In the genomic region with DNA sequence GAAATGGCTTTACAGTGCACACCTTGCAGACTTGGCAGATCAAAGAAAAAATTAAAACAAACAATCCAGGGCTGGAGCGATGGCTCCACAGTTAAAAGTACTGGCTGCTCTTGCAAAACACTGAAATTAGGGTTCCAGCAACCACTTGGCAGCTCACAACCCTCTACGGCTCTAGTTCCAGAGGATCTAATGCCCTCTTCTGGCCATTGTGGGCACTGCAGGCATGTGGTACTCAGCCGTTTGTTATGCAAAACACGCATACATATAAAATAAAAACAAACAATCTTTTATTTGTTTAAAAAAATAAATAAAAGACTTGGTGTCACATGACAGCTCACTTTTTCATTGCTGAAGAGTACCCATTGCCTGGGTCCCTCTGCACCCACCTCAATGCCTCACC, we compare ENCODE assay signal across 8 mouse cellular contexts. TPM values are rescaled to one million over a fixed set of nuclear protein-coding genes. Genes with fewer than 3 reads are reported as not detected.
DNase-seq lines count a peak whose midpoint lies in the region; ATAC-seq lines count a peak whose summit lies in the region.

No protein-coding gene starts in this region.

- no peaks in the 10 kb centered on the region for H3K9me3 ChIP-seq in forebrain, embryonic 10.5 days
- no peaks in the 10 kb centered on the region for H3K9me3 ChIP-seq in forebrain, embryonic 12.5 days

- ATAC-seq in forebrain, embryonic 12.5 days (ENCODE audit: low FRiP score): no peak

- H3K27ac ChIP-seq in forebrain, embryonic 10.5 days: no peak overlapping the region
- no peak overlapping the region for H3K27ac ChIP-seq in forebrain, embryonic 12.5 days

- peaks cover 4% of the 10 kb centered on the region; the same call in 1 of the 2 replicates for H3K4me1 ChIP-seq in forebrain, embryonic 10.5 days
- H3K4me1 ChIP-seq in forebrain, embryonic 12.5 days: peaks cover 4% of the 10 kb centered on the region

- intact Hi-C loops in heart, postnatal 14 days (cut with DNase I): loop anchor here (2.0 to 5.0 kb wide), 3 partner anchors 50 to 120 kb away; a partner anchor contains a TSS

- no peak overlapping the region for H3K4me2 ChIP-seq in forebrain, embryonic 12.5 days

- H3K9ac ChIP-seq in forebrain, embryonic 12.5 days: no peak overlapping the region

- 22% methylated on average over 4 of the region's 4 CpGs for WGBS in forebrain, embryonic 10.5 days
- 21% methylated on average over 4 of the region's 4 CpGs for WGBS in forebrain, embryonic 12.5 days

- peak; percentile 75 for DNase-seq in forebrain, embryonic 10.5 days (ENCODE audit: extremely low spot score, low spot score)
- DNase-seq in T-cell, adult 2 months (ENCODE audit: low spot score): peak; percentile 61
- peak; percentile 88 to 93 for DNase-seq in cerebellum, postnatal 36 days
- DNase-seq in heart, postnatal 14 days: peak; percentile 74 to 85
- peak; percentile 60 to 93 for DNase-seq in layer of hippocampus, postnatal 25 days (ENCODE audit: extremely low spot score in 1 of 2, low spot score in 1 of 2)
- DNase-seq in lung, postnatal 4 days: peak; percentile 54 to 75
- peak; percentile 56 to 71 for DNase-seq in spleen, postnatal 14 days (ENCODE audit: low spot score in 2 of 2)

- H3K27me3 ChIP-seq in forebrain, embryonic 10.5 days (ENCODE audit: poor library complexity, severe bottlenecking): no peaks in the 10 kb centered on the region
- peaks cover 21% of the 10 kb centered on the region; the same call in 1 of the 2 replicates for H3K27me3 ChIP-seq in forebrain, embryonic 12.5 days

- no peaks in the 10 kb centered on the region for H3K36me3 ChIP-seq in forebrain, embryonic 10.5 days (replicated peaks)
- H3K36me3 ChIP-seq in forebrain, embryonic 12.5 days (replicated peaks): no peaks in the 10 kb centered on the region

- no peak overlapping the region for H3K4me3 ChIP-seq in forebrain, embryonic 10.5 days
- no peak overlapping the region for H3K4me3 ChIP-seq in forebrain, embryonic 12.5 days (replicated peaks)

RNA-seq across cellular contexts. Expression of a gene that starts 0.7 kb away (rescaled TPM):
- not detected in 2 replicates for polyA plus RNA-seq in forebrain, embryonic 10.5 days (2016; fragmentation: Nextera tagmentation; extraction: Ambion mirVana)
- polyA plus RNA-seq in forebrain, embryonic 12.5 days (2016; fragmentation: Nextera tagmentation; extraction: Ambion mirVana): not detected in 2 replicates
- total RNA-seq in heart, postnatal 14 days (2021): not detected
- total RNA-seq in layer of hippocampus, postnatal 25 days (2021): not detected

RNA-seq across cellular contexts. Expression of a gene that starts 34.6 kb away (rescaled TPM):
- 0.07 TPM in 1 of 2 replicates, not detected in the other for polyA plus RNA-seq in forebrain, embryonic 10.5 days (2016; fragmentation: Nextera tagmentation; extraction: Ambion mirVana)
- 0.09 and 0.35 TPM in 2 replicates for polyA plus RNA-seq in forebrain, embryonic 12.5 days (2016; fragmentation: Nextera tagmentation; extraction: Ambion mirVana)
- not detected for total RNA-seq in heart, postnatal 14 days (2021)
- 1 to 10 TPM; 1.8 to 2.2 TPM for total RNA-seq in layer of hippocampus, postnatal 25 days (2021)

RNA-seq across cellular contexts. Expression of a gene that starts 35.3 kb away (rescaled TPM):
- 0.29 and 0.52 TPM in 2 replicates for polyA plus RNA-seq in forebrain, embryonic 10.5 days (2016; fragmentation: Nextera tagmentation; extraction: Ambion mirVana)
- 1.1 and 1.6 TPM in 2 replicates for polyA plus RNA-seq in forebrain, embryonic 12.5 days (2016; fragmentation: Nextera tagmentation; extraction: Ambion mirVana)
- not detected for total RNA-seq in heart, postnatal 14 days (2021)
- total RNA-seq in layer of hippocampus, postnatal 25 days (2021): 10 to 100 TPM; 15.3 to 16.4 TPM

RNA-seq across cellular contexts. Expression of a gene that starts 42.1 kb away (rescaled TPM):
- 29.7 and 31.9 TPM in 2 replicates for polyA plus RNA-seq in forebrain, embryonic 10.5 days (2016; fragmentation: Nextera tagmentation; extraction: Ambion mirVana)
- polyA plus RNA-seq in forebrain, embryonic 12.5 days (2016; fragmentation: Nextera tagmentation; extraction: Ambion mirVana): 89.4 and 98.9 TPM in 2 replicates
- 1 to 10 TPM; 2.7 to 3.2 TPM for total RNA-seq in heart, postnatal 14 days (2021)
- total RNA-seq in layer of hippocampus, postnatal 25 days (2021): 100 to 1,000 TPM; 103 to 132 TPM

RNA-seq across cellular contexts. Expression of a gene that starts 47.4 kb away (rescaled TPM):
- 25.4 and 33.7 TPM in 2 replicates for polyA plus RNA-seq in forebrain, embryonic 10.5 days (2016; fragmentation: Nextera tagmentation; extraction: Ambion mirVana)
- polyA plus RNA-seq in forebrain, embryonic 12.5 days (2016; fragmentation: Nextera tagmentation; extraction: Ambion mirVana): 214 and 237 TPM in 2 replicates
- total RNA-seq in heart, postnatal 14 days (2021): 1 to 10 TPM; 4.0 to 4.4 TPM
- total RNA-seq in layer of hippocampus, postnatal 25 days (2021): 1,000 to 10,000 TPM; 1,227 to 1,377 TPM

Comparison
In these comparisons a context has a peak if more than half of its experiments do, and no peak if none do; other contexts are left out.
1. RNA of a gene that starts 35.3 kb away (total RNA-seq): 15.3 to 16.4 TPM in layer of hippocampus, postnatal 25 days; not detected in heart, postnatal 14 days; every median in the first group is over 10 times any median in the second.
2. Peak in every context shown above with its lines, with median percentiles within 50 percentile points of each other: DNase-seq.